ENCODE assay signal across 8 mouse cellular contexts in genomic region chr5:8056141-8057017, GRCm38 (mm10). TPM values are rescaled to one million over a fixed set of nuclear protein-coding genes. Genes with fewer than 3 reads are reported as not detected.
DNase-seq lines count a peak whose midpoint lies in the region; ATAC-seq and TF ChIP-seq lines count a peak whose summit lies in the region.

No protein-coding gene starts in this region.

- ATAC-seq in activated CD4-positive, CD25-positive, alpha-beta regulatory T cell, adult 4 months = peak; percentile 90
- ATAC-seq in hindbrain, postnatal 0 days = peak; percentile 97
- ATAC-seq in megakaryocyte progenitor cell, adult 5-6 weeks (replicated peaks; ENCODE audit: poor library complexity) = peak; percentile 91

- DNase-seq in cerebellum, postnatal 4 days (ENCODE audit: low spot score in 2 of 2) = peak; percentile 50 to 61
- DNase-seq in gastrocnemius, adult 2 months = peak; percentile 89
- peak; percentile 72 for DNase-seq in hindbrain, postnatal 0 days (ENCODE audit: low spot score)
- DNase-seq in left cerebral cortex, postnatal 10 days (ENCODE audit: extremely low spot score in 1 of 2, low spot score in 2 of 2) = peak; percentile 59 to 89
- DNase-seq in right cerebral cortex, postnatal 14 days = peak; percentile 76
- peak; percentile 75 for DNase-seq in urinary bladder, postnatal 25 days (ENCODE audit: low spot score)

- intact Hi-C loops in gastrocnemius, adult 2 months (cut with DNase I) = loop anchor here (10.0 kb wide), 1 partner anchor 358 kb away; no protein-coding TSS in a partner anchor
- intact Hi-C loops in left cerebral cortex, postnatal 10 days (cut with DNase I) = no loop called here

- H3K4me2 ChIP-seq in hindbrain, postnatal 0 days (ENCODE audit: low read depth, low read length) = peak overlapping the region; percentile 71

- 0 out of 2 replicates have a peak, but pooled peaks cover 12% of the 10 kb centered on the region for H3K4me1 ChIP-seq in hindbrain, postnatal 0 days (ENCODE audit: insufficient read depth, low read length)

- peak overlapping the region; percentile 75 for H3K9ac ChIP-seq in hindbrain, postnatal 0 days (replicated peaks; ENCODE audit: low read length)

- H3K4me3 ChIP-seq in gastrocnemius, adult 2 months = peak overlapping the region; percentile 93
- peak overlapping the region; percentile 66 for H3K4me3 ChIP-seq in hindbrain, postnatal 0 days (ENCODE audit: low read length)

- TF ChIP-seq CTCF in gastrocnemius, adult 2 months (IDR thresholded peaks at IDR 0.05) = peak; percentile 28; the same call in 1 of the 2 replicates
- TF ChIP-seq CTCF in hindbrain, postnatal 0 days (IDR thresholded peaks at IDR 0.05; ENCODE audit: low read depth) = peak; percentile 0; the same call in 1 of the 2 replicates

- 1% methylated on average over 58 of the region's 60 CpGs for WGBS in hindbrain, postnatal 0 days

- peak overlapping the region; percentile 97 for H3K27ac ChIP-seq in gastrocnemius, adult 2 months
- H3K27ac ChIP-seq in hindbrain, postnatal 0 days = peak overlapping the region; percentile 80

- no peaks in the 10 kb centered on the region for H3K9me3 ChIP-seq in hindbrain, postnatal 0 days (ENCODE audit: low read length)

- peaks cover 9% of the 10 kb centered on the region; the same call in 1 of the 2 replicates for H3K36me3 ChIP-seq in hindbrain, postnatal 0 days (ENCODE audit: insufficient read depth, low read length)

- no peaks in the 10 kb centered on the region for H3K27me3 ChIP-seq in hindbrain, postnatal 0 days (ENCODE audit: insufficient read depth, low read length)

RNA-seq across cellular contexts. Expression of gene Sri, which starts 10.5 kb away (rescaled TPM):
- polyA plus RNA-seq in activated CD4-positive, CD25-positive, alpha-beta regulatory T cell, adult 4 months (2017; shearing (Covaris generic)) = 100 to 1,000 TPM; 680 to 708 TPM
- total RNA-seq in gastrocnemius, adult 2 months (2021) = 10 to 100 TPM; 13.1 to 20.7 TPM
- 106 and 108 TPM in 2 replicates for total RNA-seq in hindbrain, postnatal 0 days (2014; rRNA removed)
- 170 and 175 TPM in 2 replicates for polyA plus RNA-seq in hindbrain, postnatal 0 days (2015; fragmentation: Nextera tagmentation; extraction: Ambion mirVana)
- 100 to 1,000 TPM; 124 to 125 TPM for total RNA-seq in left cerebral cortex, postnatal 10 days (2021)
- 197 and 204 TPM in 2 replicates for total RNA-seq in megakaryocyte progenitor cell, adult 5-6 weeks (2015)
- 101 and 115 TPM in 2 replicates for total RNA-seq in megakaryocyte progenitor cell, adult 5-6 weeks (2017)

Comparison
In these comparisons a context has a peak if more than half of its experiments do, and no peak if none do; other contexts are left out.
1. Peak in every context shown above with its lines: DNase-seq, ATAC-seq, H3K4me3 ChIP-seq and H3K27ac ChIP-seq.